Mouse (Mus musculus): Measurements from ENCODE around the gene Thbs1. TPM values are rescaled to one million over a fixed set of nuclear protein-coding genes. Genes with fewer than 3 reads are reported as not detected.
A peak's percentile ranks its signal among the peaks of the same experiment; 100 is the strongest.

Gene Thbs1
- polyA plus RNA-seq, 1 experiment = 57.5 TPM

DNA sequence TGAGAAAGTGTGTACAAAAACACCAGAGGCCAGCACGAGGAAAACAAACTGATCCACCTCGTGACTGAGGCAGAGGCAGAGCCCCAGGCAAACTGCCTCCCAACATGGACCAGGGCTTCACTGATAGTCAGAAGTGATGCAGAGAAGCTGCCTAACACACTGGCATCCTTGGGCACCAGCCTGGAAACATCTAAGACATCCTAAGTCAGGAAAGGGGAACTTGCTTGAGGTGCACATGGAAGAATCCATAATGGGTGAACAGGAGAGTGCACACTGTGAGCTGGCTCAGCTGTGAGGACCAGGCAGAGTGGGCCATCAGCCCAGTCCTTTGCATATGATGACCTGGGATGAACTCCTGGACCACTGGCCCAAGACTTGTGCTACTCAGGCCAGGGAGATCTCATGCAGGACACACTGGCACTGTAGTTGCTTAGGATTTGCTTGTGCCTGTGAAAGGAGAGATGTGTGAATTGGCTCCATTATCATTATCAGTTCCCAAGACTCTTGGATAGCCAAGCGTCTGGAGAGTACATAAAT is 5.1 kb downstream of the Thbs1 start:
- H3ac ChIP-seq (ENCODE audit: control insufficient read depth, insufficient read length) = no peak overlapping the region
- peaks cover 39% of the 10 kb centered on the region for H3K79me2 ChIP-seq (ENCODE audit: control insufficient read depth, insufficient read depth)
- no peak for TF ChIP-seq SRF (IDR thresholded peaks at IDR 0.05; ENCODE audit: control insufficient read depth, insufficient read length, low read depth)
- no peak for TF ChIP-seq REST (IDR thresholded peaks at IDR 0.05; ENCODE audit: insufficient read depth, insufficient read length)
- no peak for TF ChIP-seq MYOD1 (IDR thresholded peaks at IDR 0.05; ENCODE audit: control insufficient read depth in 1 of 3, insufficient read length in 2 of 3, low read depth in 2 of 3)
- TF ChIP-seq CEBPB (IDR thresholded peaks at IDR 0.05; ENCODE audit: insufficient read depth, poor library complexity, severe bottlenecking) = no peak
- TF ChIP-seq TCF12 (IDR thresholded peaks at IDR 0.05; ENCODE audit: insufficient read depth, poor library complexity, severe bottlenecking) = no peak
- no peak for TF ChIP-seq POLR2AphosphoS2 (IDR thresholded peaks at IDR 0.05; ENCODE audit: insufficient read length, low read depth)
- H3K27me3 ChIP-seq (ENCODE audit: control insufficient read depth, insufficient read depth, insufficient read length) = no peaks in the 10 kb centered on the region
- H3K36me3 ChIP-seq (ENCODE audit: control insufficient read depth, insufficient read depth) = peaks cover 64% of the 10 kb centered on the region
- H3K4me3 ChIP-seq = no peak overlapping the region
- H3K4me2 ChIP-seq (ENCODE audit: low read depth) = peak overlapping the region; percentile 74

DNA sequence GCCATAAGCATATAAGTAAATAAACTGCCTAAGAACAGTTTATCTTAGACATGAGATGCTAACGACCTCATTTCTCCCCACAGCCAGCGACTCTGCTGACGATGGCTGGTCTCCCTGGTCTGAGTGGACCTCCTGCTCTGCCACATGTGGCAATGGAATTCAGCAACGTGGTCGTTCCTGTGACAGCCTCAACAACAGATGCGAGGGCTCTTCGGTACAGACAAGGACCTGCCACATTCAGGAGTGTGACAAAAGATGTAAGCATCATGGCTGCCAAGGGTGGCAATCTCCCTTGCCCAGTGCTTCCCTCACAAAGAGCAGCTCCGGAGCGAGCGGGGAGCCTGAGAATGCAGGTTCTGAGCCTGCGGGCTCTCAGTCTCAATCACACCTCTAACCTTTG is 5.7 kb downstream of the Thbs1 start:
- TF ChIP-seq POLR2A (IDR thresholded peaks at IDR 0.05; ENCODE audit: insufficient read length, low read depth) (no peak), USF1 (IDR thresholded peaks at IDR 0.05; ENCODE audit: low read depth) (no peak), REST (IDR thresholded peaks at IDR 0.05; ENCODE audit: insufficient read depth, insufficient read length) (no peak), TCF12 (IDR thresholded peaks at IDR 0.05; ENCODE audit: insufficient read depth, poor library complexity, severe bottlenecking) (no peak), POLR2AphosphoS2 (IDR thresholded peaks at IDR 0.05; ENCODE audit: insufficient read length, low read depth) (no peak)
- H3K4me2 ChIP-seq (ENCODE audit: low read depth) = no peak overlapping the region
- peaks cover 70% of the 10 kb centered on the region for H3K36me3 ChIP-seq (ENCODE audit: control insufficient read depth, insufficient read depth)
- no peaks in the 10 kb centered on the region for H3K27me3 ChIP-seq (ENCODE audit: control insufficient read depth, insufficient read depth, insufficient read length)
- no peak overlapping the region for H3K4me3 ChIP-seq
- peaks cover 33% of the 10 kb centered on the region for H3K79me2 ChIP-seq (ENCODE audit: control insufficient read depth, insufficient read depth)
- no peak overlapping the region for H3ac ChIP-seq (ENCODE audit: control insufficient read depth, insufficient read length)

DNA sequence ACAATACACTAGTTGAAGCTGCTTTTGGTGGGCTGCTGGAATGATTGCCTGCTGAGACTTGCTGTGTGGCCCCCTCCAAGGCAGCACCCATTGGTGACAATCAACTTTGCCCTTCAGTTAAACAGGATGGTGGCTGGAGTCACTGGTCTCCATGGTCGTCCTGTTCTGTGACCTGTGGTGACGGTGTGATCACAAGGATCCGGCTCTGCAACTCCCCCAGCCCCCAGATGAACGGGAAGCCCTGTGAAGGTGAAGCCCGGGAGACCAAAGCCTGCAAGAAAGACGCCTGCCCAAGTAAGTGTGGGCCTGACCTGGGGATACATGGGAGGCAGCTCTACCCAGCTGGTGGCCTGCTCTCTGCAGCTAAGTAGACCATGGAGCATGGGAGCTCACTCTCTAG is 6.4 kb downstream of the Thbs1 start:
- Histone ChIP-seq H3ac (ENCODE audit: control insufficient read depth, insufficient read length) (no peak overlapping the region), H3K27me3 (ENCODE audit: control insufficient read depth, insufficient read depth, insufficient read length) (no peaks in the 10 kb centered on the region), H3K4me2 (ENCODE audit: low read depth) (no peak overlapping the region), H3K79me2 (ENCODE audit: control insufficient read depth, insufficient read depth) (peaks cover 26% of the 10 kb centered on the region), H3K36me3 (ENCODE audit: control insufficient read depth, insufficient read depth) (peaks cover 74% of the 10 kb centered on the region), H3K4me3 (no peak overlapping the region)
- TF ChIP-seq TCF3 (IDR thresholded peaks at IDR 0.05; ENCODE audit: insufficient read length, low read depth) (no peak), E2F4 (IDR thresholded peaks at IDR 0.05; ENCODE audit: insufficient read depth) (no peak), POLR2A (IDR thresholded peaks at IDR 0.05; ENCODE audit: insufficient read length, low read depth) (no peak), USF1 (IDR thresholded peaks at IDR 0.05; ENCODE audit: low read depth) (no peak), SRF (IDR thresholded peaks at IDR 0.05; ENCODE audit: control insufficient read depth, insufficient read length, low read depth) (no peak), REST (IDR thresholded peaks at IDR 0.05; ENCODE audit: insufficient read depth, insufficient read length) (no peak), MYOG (IDR thresholded peaks at IDR 0.05; ENCODE audit: control insufficient read depth in 1 of 3, insufficient read depth in 1 of 3, insufficient read length in 2 of 3, low read depth in 2 of 3) (no peak), CEBPB (IDR thresholded peaks at IDR 0.05; ENCODE audit: insufficient read depth, poor library complexity, severe bottlenecking) (no peak), MAX (IDR thresholded peaks at IDR 0.05; ENCODE audit: low read depth) (no peak), POLR2AphosphoS2 (IDR thresholded peaks at IDR 0.05; ENCODE audit: insufficient read length, low read depth) (no peak), TCF12 (IDR thresholded peaks at IDR 0.05; ENCODE audit: insufficient read depth, poor library complexity, severe bottlenecking) (no peak), MYOD1 (IDR thresholded peaks at IDR 0.05; ENCODE audit: control insufficient read depth in 1 of 3, insufficient read length in 2 of 3, low read depth in 2 of 3) (no peak)

DNA sequence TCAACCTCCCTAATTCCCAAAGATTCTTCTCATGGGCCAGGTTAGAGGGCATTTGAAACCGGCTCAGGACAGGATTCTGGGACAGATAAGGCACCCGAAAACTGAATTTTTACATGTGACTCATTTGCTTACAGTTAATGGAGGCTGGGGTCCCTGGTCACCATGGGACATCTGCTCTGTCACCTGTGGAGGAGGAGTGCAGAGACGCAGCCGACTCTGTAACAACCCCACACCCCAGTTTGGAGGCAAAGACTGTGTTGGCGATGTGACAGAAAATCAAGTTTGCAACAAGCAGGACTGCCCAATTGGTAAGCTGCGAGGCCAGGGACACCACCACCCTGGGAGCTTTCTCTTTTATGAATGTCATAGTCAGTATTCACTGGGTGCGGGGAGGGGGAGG is 6.8 kb downstream of the Thbs1 start:
- Histone ChIP-seq H3K4me3 (no peak overlapping the region), H3K79me2 (ENCODE audit: control insufficient read depth, insufficient read depth) (peaks cover 22% of the 10 kb centered on the region), H3K4me2 (ENCODE audit: low read depth) (no peak overlapping the region), H3K27me3 (ENCODE audit: control insufficient read depth, insufficient read depth, insufficient read length) (no peaks in the 10 kb centered on the region), H3K36me3 (ENCODE audit: control insufficient read depth, insufficient read depth) (peaks cover 78% of the 10 kb centered on the region), H3ac (ENCODE audit: control insufficient read depth, insufficient read length) (no peak overlapping the region)
- TF ChIP-seq MYOG (IDR thresholded peaks at IDR 0.05; ENCODE audit: control insufficient read depth in 1 of 3, insufficient read depth in 1 of 3, insufficient read length in 2 of 3, low read depth in 2 of 3) = no peak
- TF ChIP-seq REST (IDR thresholded peaks at IDR 0.05; ENCODE audit: insufficient read depth, insufficient read length) = no peak
- no peak for TF ChIP-seq POLR2A (IDR thresholded peaks at IDR 0.05; ENCODE audit: insufficient read length, low read depth)
- TF ChIP-seq TCF12 (IDR thresholded peaks at IDR 0.05; ENCODE audit: insufficient read depth, poor library complexity, severe bottlenecking) = no peak
- TF ChIP-seq TCF3 (IDR thresholded peaks at IDR 0.05; ENCODE audit: insufficient read length, low read depth) = no peak
- TF ChIP-seq CEBPB (IDR thresholded peaks at IDR 0.05; ENCODE audit: insufficient read depth, poor library complexity, severe bottlenecking) = no peak
- no peak for TF ChIP-seq MAX (IDR thresholded peaks at IDR 0.05; ENCODE audit: low read depth)
- no peak for TF ChIP-seq MYOD1 (IDR thresholded peaks at IDR 0.05; ENCODE audit: control insufficient read depth in 1 of 3, insufficient read length in 2 of 3, low read depth in 2 of 3)
- no peak for TF ChIP-seq POLR2AphosphoS2 (IDR thresholded peaks at IDR 0.05; ENCODE audit: insufficient read length, low read depth)
- TF ChIP-seq SRF (IDR thresholded peaks at IDR 0.05; ENCODE audit: control insufficient read depth, insufficient read length, low read depth) = no peak
- TF ChIP-seq USF1 (IDR thresholded peaks at IDR 0.05; ENCODE audit: low read depth) = no peak
- no peak for TF ChIP-seq E2F4 (IDR thresholded peaks at IDR 0.05; ENCODE audit: insufficient read depth)

DNA sequence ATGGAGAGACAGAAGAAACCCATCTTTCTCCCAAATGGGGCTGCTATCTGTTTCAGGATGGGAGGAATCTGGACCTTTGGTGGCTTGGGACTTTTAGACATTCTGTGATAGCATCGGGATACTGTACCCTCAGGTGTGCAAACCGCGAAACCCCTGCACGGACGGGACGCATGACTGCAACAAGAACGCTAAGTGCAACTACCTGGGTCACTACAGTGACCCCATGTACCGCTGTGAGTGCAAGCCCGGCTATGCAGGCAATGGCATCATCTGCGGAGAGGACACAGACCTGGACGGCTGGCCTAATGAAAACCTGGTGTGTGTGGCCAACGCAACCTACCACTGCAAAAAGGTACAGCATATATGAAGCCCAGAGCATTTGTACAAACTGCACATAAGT is 8.0 kb downstream of the Thbs1 start:
- Histone ChIP-seq H3K79me2 (ENCODE audit: control insufficient read depth, insufficient read depth) (peaks cover 12% of the 10 kb centered on the region), H3K36me3 (ENCODE audit: control insufficient read depth, insufficient read depth) (peaks cover 89% of the 10 kb centered on the region), H3K27me3 (ENCODE audit: control insufficient read depth, insufficient read depth, insufficient read length) (no peaks in the 10 kb centered on the region), H3ac (ENCODE audit: control insufficient read depth, insufficient read length) (no peak overlapping the region), H3K4me2 (ENCODE audit: low read depth) (no peak overlapping the region), H3K4me3 (no peak overlapping the region)
- TF ChIP-seq CEBPB (IDR thresholded peaks at IDR 0.05; ENCODE audit: insufficient read depth, poor library complexity, severe bottlenecking) (no peak), TCF12 (IDR thresholded peaks at IDR 0.05; ENCODE audit: insufficient read depth, poor library complexity, severe bottlenecking) (no peak), POLR2A (IDR thresholded peaks at IDR 0.05; ENCODE audit: insufficient read length, low read depth) (peak; percentile 13), MAX (IDR thresholded peaks at IDR 0.05; ENCODE audit: low read depth) (no peak), MYOD1 (IDR thresholded peaks at IDR 0.05; ENCODE audit: control insufficient read depth in 1 of 3, insufficient read length in 2 of 3, low read depth in 2 of 3) (no peak)

All from myocyte (in vitro differentiated cells).